27 mouse cellular contexts compared by ENCODE assay signal in genomic region chr1:89332676-89333075, GRCm38 (mm10).
DNase-seq lines count a peak whose midpoint lies in the region; ATAC-seq and TF ChIP-seq lines count a peak whose summit lies in the region.
"Had no signal": no experiment of that assay in that cellular context is flagged by ENCODE, and none has a peak within 500 bp of the region (broad histone marks: within the 10 kb centered on the region; RNA-seq: fewer than 3 reads in every experiment).

No protein-coding gene starts in this region.

- H3K36me3 ChIP-seq in midbrain, embryonic 16.5 days (ENCODE audit: control insufficient read depth, insufficient read depth, low read length) = no peaks in the 10 kb centered on the region
- H3K36me3 ChIP-seq in intestine, embryonic 16.5 days (ENCODE audit: control insufficient read depth, insufficient read depth, low read length) = no peaks in the 10 kb centered on the region
- H3K36me3 ChIP-seq: embryonic facial prominence, embryonic 15.5 days; heart, embryonic 10.5 days; heart, embryonic 15.5 days; limb, embryonic 12.5 days; liver, embryonic 15.5 days; neural tube, embryonic 13.5 days had no signal

- peaks cover 3% of the 10 kb centered on the region; the same call in 1 of the 2 replicates for H3K4me1 ChIP-seq in midbrain, embryonic 16.5 days (ENCODE audit: control insufficient read depth, insufficient read depth, low read length)
- H3K4me1 ChIP-seq in intestine, embryonic 16.5 days (ENCODE audit: control insufficient read depth, insufficient read depth, low read length) = no peaks in the 10 kb centered on the region
- H3K4me1 ChIP-seq: embryonic facial prominence, embryonic 15.5 days; forebrain, embryonic 13.5 days; heart, embryonic 10.5 days; heart, embryonic 15.5 days; limb, embryonic 12.5 days; liver, embryonic 15.5 days; neural tube, embryonic 13.5 days had no signal

- peak; percentile 8 for DNase-seq in layer of hippocampus, adult 11-12 months (ENCODE audit: low spot score)
- no peak for DNase-seq in layer of hippocampus, adult 2 months (ENCODE audit: low spot score in 2 of 2)
- peak; percentile 57 for DNase-seq in brain, embryonic 14.5 days (ENCODE audit: low read depth)
- DNase-seq in retina, postnatal 7 days (ENCODE audit: low read depth, low spot score) = peak; percentile 13
- DNase-seq in cerebellum, postnatal 36 days = no peak
- DNase-seq: adrenal gland, postnatal 14 days; cerebellum, adult 2 months; cerebellum, postnatal 25 days; gastrocnemius, postnatal 25 days; kidney, adult 2 months; kidney, postnatal 36 days; lung, embryonic 14.5 days; right cerebral cortex, postnatal 4 days; thymus, adult 2 months; thymus, postnatal 36 days had no signal

- no peak overlapping the region for H3K4me2 ChIP-seq in midbrain, embryonic 16.5 days (ENCODE audit: low read length)
- H3K4me2 ChIP-seq in intestine, embryonic 16.5 days (ENCODE audit: low read depth, low read length) = no peak overlapping the region
- H3K4me2 ChIP-seq: embryonic facial prominence, embryonic 15.5 days; forebrain, embryonic 13.5 days; heart, embryonic 15.5 days; limb, embryonic 12.5 days; liver, embryonic 15.5 days; lung, embryonic 14.5 days; neural tube, embryonic 13.5 days had no signal

- TF ChIP-seq POLR2A in brain, embryonic 14.5 days (IDR thresholded peaks at IDR 0.05; ENCODE audit: borderline replicate concordance, extremely low read depth, insufficient read depth, insufficient read length, poor library complexity, severe bottlenecking) = no peak

- H3K9me3 ChIP-seq in midbrain, embryonic 16.5 days (replicated peaks; ENCODE audit: control insufficient read depth, low read length, poor library complexity, severe bottlenecking) = no peaks in the 10 kb centered on the region
- H3K9me3 ChIP-seq in intestine, embryonic 16.5 days (ENCODE audit: control insufficient read depth, low read length) = no peaks in the 10 kb centered on the region
- H3K9me3 ChIP-seq: embryonic facial prominence, embryonic 15.5 days; forebrain, embryonic 13.5 days; heart, embryonic 10.5 days; heart, embryonic 15.5 days; limb, embryonic 12.5 days; liver, embryonic 15.5 days; neural tube, embryonic 13.5 days had no signal

- 0 out of 2 replicates have a peak, but pooled peaks have one; percentile 21 for ATAC-seq in midbrain, embryonic 16.5 days
- no peak for ATAC-seq in intestine, embryonic 16.5 days
- ATAC-seq: CD4-positive, CD25-positive, alpha-beta regulatory T cell, adult 4 months; forebrain, embryonic 13.5 days; hindbrain, embryonic 16.5 days had no signal

- no peak overlapping the region for H3K27ac ChIP-seq in layer of hippocampus, adult 2 months
- H3K27ac ChIP-seq in midbrain, embryonic 16.5 days (ENCODE audit: low read length) = no peak overlapping the region
- H3K27ac ChIP-seq in intestine, embryonic 16.5 days (ENCODE audit: low read length) = no peak overlapping the region
- H3K27ac ChIP-seq: embryonic facial prominence, embryonic 15.5 days; forebrain, embryonic 13.5 days; heart, embryonic 10.5 days; heart, embryonic 15.5 days; left cerebral cortex, adult 2 months; limb, embryonic 12.5 days; liver, embryonic 15.5 days; neural tube, embryonic 13.5 days had no signal

- TF ChIP-seq CTCF in layer of hippocampus, adult 2 months (conservative IDR thresholded peaks at IDR 0.05) = no peak
- TF ChIP-seq CTCF in brain, embryonic 14.5 days (IDR thresholded peaks at IDR 0.05; ENCODE audit: borderline replicate concordance, extremely low read depth, insufficient read depth, insufficient read length) = no peak

- no peak overlapping the region for H3K9ac ChIP-seq in midbrain, embryonic 16.5 days (ENCODE audit: low read depth, low read length)
- H3K9ac ChIP-seq in intestine, embryonic 16.5 days (ENCODE audit: low read depth, low read length) = no peak overlapping the region
- H3K9ac ChIP-seq: embryonic facial prominence, embryonic 15.5 days; forebrain, embryonic 13.5 days; heart, embryonic 15.5 days; limb, embryonic 12.5 days; liver, embryonic 15.5 days; lung, embryonic 14.5 days; neural tube, embryonic 13.5 days had no signal

- H3K4me3 ChIP-seq in layer of hippocampus, adult 2 months = no peak overlapping the region
- no peak overlapping the region for H3K4me3 ChIP-seq in midbrain, embryonic 16.5 days (ENCODE audit: low read depth, low read length)
- no peak overlapping the region for H3K4me3 ChIP-seq in intestine, embryonic 16.5 days (ENCODE audit: low read length)
- H3K4me3 ChIP-seq: embryonic facial prominence, embryonic 15.5 days; forebrain, embryonic 13.5 days; heart, embryonic 10.5 days; heart, embryonic 15.5 days; left cerebral cortex, adult 2 months; limb, embryonic 12.5 days; liver, embryonic 15.5 days; neural tube, embryonic 13.5 days had no signal

- WGBS in midbrain, embryonic 16.5 days = 31% methylated on average over 7 of the region's 7 CpGs
- WGBS in intestine, embryonic 16.5 days = 73% methylated on average over 7 of the region's 7 CpGs

- H3K27me3 ChIP-seq in midbrain, embryonic 16.5 days (ENCODE audit: control insufficient read depth, insufficient read depth, low read depth, low read length) = no peaks in the 10 kb centered on the region
- H3K27me3 ChIP-seq in intestine, embryonic 16.5 days (replicated peaks; ENCODE audit: control insufficient read depth, insufficient read depth, low read length) = no peaks in the 10 kb centered on the region
- H3K27me3 ChIP-seq: embryonic facial prominence, embryonic 15.5 days; forebrain, embryonic 13.5 days; heart, embryonic 15.5 days; limb, embryonic 12.5 days; liver, embryonic 15.5 days; neural tube, embryonic 13.5 days had no signal

Comparison
In these comparisons a context has a peak if more than half of its experiments do, and no peak if none do; other contexts are left out.
1. DNase-seq: peak in layer of hippocampus, adult 11-12 months (single experiment), brain, embryonic 14.5 days (single experiment) and retina, postnatal 7 days (single experiment); none in layer of hippocampus, adult 2 months (0 of 2) and cerebellum, postnatal 36 days (0 of 2).